Mouse (Mus musculus): ENCODE measurements around the gene Isoc2b. TPM values are rescaled to one million over a fixed set of nuclear protein-coding genes. Genes with fewer than 3 reads are reported as not detected.
A peak's percentile ranks its signal among the peaks of the same experiment; 100 is the strongest.

The Isoc2b gene
- 17.5 and 21.7 TPM in 2 replicates for polyA plus RNA-seq (2015; fragmentation: Nextera tagmentation; extraction: Ambion mirVana)

DNA sequence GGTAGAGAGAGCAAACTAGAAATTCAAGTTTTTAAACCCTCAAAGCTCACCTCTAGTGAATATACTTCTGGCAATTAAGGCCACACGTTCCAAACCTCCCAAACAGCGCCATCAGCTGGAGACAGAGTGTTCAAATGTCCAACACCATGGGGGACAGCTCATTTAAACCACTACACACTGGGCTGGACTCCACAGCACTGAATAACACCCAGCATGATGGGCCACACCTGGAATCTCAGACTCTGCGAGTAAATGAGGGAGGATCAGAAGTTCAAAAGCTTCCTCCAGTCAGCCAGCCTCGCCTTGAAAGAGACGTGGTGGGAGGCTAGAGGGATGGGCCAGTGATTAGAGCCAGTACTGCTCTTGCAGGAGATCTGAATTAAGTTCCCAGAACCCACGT is at the start of gene Isoc2b:
Gene Isoc2b, minus strand, starts transcription at position 126 of the 400 bp plus-strand sequence.
- Histone ChIP-seq H3K4me2 (replicated peaks; ENCODE audit: low read depth) (no peak within 1 kb of the TSS), H3K27ac (replicated peaks) (no peak within 1 kb of the TSS), H3K9me3 (ENCODE audit: control insufficient read depth, low read length) (no peaks in the 10 kb centered on the region), H3K36me3 (ENCODE audit: control insufficient read depth, insufficient read depth, low read length) (no peaks in the 10 kb centered on the region), H3K4me1 (replicated peaks; ENCODE audit: control insufficient read depth, insufficient read depth) (0 out of 2 replicates have a peak, but pooled peaks cover 5% of the 10 kb centered on the region), H3K27me3 (ENCODE audit: control insufficient read depth, insufficient read depth, low read length) (no peaks in the 10 kb centered on the region), H3K4me3 (ENCODE audit: low read depth, low read length) (no peak within 1 kb of the TSS), H3K9ac (ENCODE audit: low read length) (no peak within 1 kb of the TSS)
- no peak for ATAC-seq (ENCODE audit: low FRiP score, low TSS enrichment)
- no peak for DNase-seq (ENCODE audit: low spot score)
- TF ChIP-seq CTCF (IDR thresholded peaks at IDR 0.05; ENCODE audit: low read depth) (peak; percentile 36), EP300 (optimal IDR thresholded peaks at IDR 0.05) (no peak)
- WGBS, result 34% methylated on average over 6 of the region's 6 CpGs

DNA sequence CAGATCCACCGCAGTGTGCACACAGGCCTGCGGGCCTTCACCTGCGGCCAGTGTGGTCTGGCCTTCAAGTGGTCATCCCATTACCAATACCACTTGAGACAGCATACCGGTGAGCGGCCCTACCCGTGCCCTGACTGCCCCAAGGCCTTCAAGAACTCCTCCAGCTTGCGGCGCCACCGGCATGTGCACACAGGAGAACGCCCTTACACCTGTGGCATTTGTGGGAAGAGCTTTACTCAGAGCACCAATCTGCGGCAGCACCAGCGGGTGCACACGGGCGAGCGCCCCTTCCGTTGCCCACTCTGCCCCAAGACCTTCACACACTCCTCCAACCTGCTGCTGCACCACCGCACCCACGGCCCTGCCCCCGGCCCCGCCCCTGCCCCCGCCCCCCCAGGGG is 49.0 kb upstream of the Isoc2b start:
- no peak overlapping the region for H3K9ac ChIP-seq (ENCODE audit: low read length)
- H3K4me2 ChIP-seq (replicated peaks; ENCODE audit: low read depth), result no peak overlapping the region
- no peaks in the 10 kb centered on the region for H3K9me3 ChIP-seq (ENCODE audit: control insufficient read depth, low read length)
- no peak overlapping the region for H3K4me3 ChIP-seq (ENCODE audit: low read depth, low read length)
- 83% methylated on average over 21 of the region's 21 CpGs for WGBS
- no peaks in the 10 kb centered on the region for H3K27me3 ChIP-seq (ENCODE audit: control insufficient read depth, insufficient read depth, low read length)
- H3K4me1 ChIP-seq (replicated peaks; ENCODE audit: control insufficient read depth, insufficient read depth), result peaks cover 6% of the 10 kb centered on the region
- DNase-seq (ENCODE audit: low spot score), result no peak
- no peak overlapping the region for H3K27ac ChIP-seq (replicated peaks)
- H3K36me3 ChIP-seq (ENCODE audit: control insufficient read depth, insufficient read depth, low read length), result peaks cover 15% of the 10 kb centered on the region
- TF ChIP-seq CTCF (IDR thresholded peaks at IDR 0.05; ENCODE audit: low read depth) (no peak), EP300 (optimal IDR thresholded peaks at IDR 0.05) (no peak)
- ATAC-seq (ENCODE audit: low FRiP score, low TSS enrichment), result no peak

DNA sequence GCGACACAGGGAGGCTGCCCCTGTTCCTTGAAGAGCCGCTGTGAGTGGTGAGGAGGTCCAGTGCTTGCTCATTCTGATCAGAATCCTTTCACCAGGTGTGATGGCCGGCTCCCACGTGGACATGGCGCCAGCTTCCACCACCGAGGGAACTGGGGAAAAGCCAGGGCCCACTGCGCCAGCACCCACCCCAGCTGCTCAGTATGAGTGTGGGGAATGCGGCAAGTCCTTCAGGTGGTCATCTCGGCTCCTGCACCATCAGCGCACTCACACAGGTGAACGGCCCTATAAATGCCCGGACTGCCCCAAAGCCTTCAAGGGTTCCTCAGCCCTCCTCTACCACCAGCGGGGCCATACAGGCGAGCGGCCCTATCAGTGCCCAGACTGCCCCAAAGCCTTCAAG is 48.6 kb upstream of the Isoc2b start:
- Histone ChIP-seq H3K27ac (replicated peaks) (no peak overlapping the region), H3K9ac (ENCODE audit: low read length) (no peak overlapping the region), H3K27me3 (ENCODE audit: control insufficient read depth, insufficient read depth, low read length) (no peaks in the 10 kb centered on the region), H3K36me3 (ENCODE audit: control insufficient read depth, insufficient read depth, low read length) (peaks cover 15% of the 10 kb centered on the region), H3K4me2 (replicated peaks; ENCODE audit: low read depth) (no peak overlapping the region), H3K4me3 (ENCODE audit: low read depth, low read length) (no peak overlapping the region), H3K4me1 (replicated peaks; ENCODE audit: control insufficient read depth, insufficient read depth) (peaks cover 5% of the 10 kb centered on the region), H3K9me3 (ENCODE audit: control insufficient read depth, low read length) (no peaks in the 10 kb centered on the region)
- ATAC-seq (ENCODE audit: low FRiP score, low TSS enrichment) (no peak), DNase-seq (ENCODE audit: low spot score) (no peak)
- 93% methylated on average over 15 of the region's 15 CpGs for WGBS
- TF ChIP-seq EP300 (optimal IDR thresholded peaks at IDR 0.05) (no peak), CTCF (IDR thresholded peaks at IDR 0.05; ENCODE audit: low read depth) (no peak)

DNA sequence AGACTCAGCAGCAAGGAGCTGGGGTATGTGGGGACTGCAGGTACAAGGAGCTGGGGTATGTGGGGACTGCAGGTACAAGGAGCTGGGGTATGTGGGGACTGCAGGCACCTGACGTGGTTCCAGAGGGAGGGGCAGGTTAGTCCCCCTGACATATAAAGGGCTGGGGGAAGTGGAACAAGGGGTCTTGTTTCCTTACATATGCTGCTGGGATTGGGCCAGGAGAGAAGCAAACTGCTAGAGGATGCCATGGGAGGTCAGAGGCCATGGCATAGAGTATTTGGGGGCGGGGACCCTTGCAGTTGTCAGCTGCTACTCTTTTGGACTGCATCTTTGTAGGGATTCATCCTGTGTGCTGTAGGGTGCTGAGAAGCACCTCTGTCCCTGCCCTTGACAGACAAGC is 47.4 kb upstream of the Isoc2b start:
- Histone ChIP-seq H3K4me2 (replicated peaks; ENCODE audit: low read depth) (no peak overlapping the region), H3K27me3 (ENCODE audit: control insufficient read depth, insufficient read depth, low read length) (no peaks in the 10 kb centered on the region), H3K36me3 (ENCODE audit: control insufficient read depth, insufficient read depth, low read length) (peaks cover 15% of the 10 kb centered on the region), H3K4me1 (replicated peaks; ENCODE audit: control insufficient read depth, insufficient read depth) (no peaks in the 10 kb centered on the region; the same call in 1 of the 2 replicates), H3K9ac (ENCODE audit: low read length) (no peak overlapping the region), H3K9me3 (ENCODE audit: control insufficient read depth, low read length) (no peaks in the 10 kb centered on the region), H3K4me3 (ENCODE audit: low read depth, low read length) (no peak overlapping the region), H3K27ac (replicated peaks) (no peak overlapping the region)
- TF ChIP-seq EP300 (optimal IDR thresholded peaks at IDR 0.05), result no peak
- no peak for TF ChIP-seq CTCF (IDR thresholded peaks at IDR 0.05; ENCODE audit: low read depth)
- ATAC-seq (ENCODE audit: low FRiP score, low TSS enrichment) (no peak), DNase-seq (ENCODE audit: low spot score) (no peak)
- 89% methylated on average over 2 of the region's 2 CpGs for WGBS

DNA sequence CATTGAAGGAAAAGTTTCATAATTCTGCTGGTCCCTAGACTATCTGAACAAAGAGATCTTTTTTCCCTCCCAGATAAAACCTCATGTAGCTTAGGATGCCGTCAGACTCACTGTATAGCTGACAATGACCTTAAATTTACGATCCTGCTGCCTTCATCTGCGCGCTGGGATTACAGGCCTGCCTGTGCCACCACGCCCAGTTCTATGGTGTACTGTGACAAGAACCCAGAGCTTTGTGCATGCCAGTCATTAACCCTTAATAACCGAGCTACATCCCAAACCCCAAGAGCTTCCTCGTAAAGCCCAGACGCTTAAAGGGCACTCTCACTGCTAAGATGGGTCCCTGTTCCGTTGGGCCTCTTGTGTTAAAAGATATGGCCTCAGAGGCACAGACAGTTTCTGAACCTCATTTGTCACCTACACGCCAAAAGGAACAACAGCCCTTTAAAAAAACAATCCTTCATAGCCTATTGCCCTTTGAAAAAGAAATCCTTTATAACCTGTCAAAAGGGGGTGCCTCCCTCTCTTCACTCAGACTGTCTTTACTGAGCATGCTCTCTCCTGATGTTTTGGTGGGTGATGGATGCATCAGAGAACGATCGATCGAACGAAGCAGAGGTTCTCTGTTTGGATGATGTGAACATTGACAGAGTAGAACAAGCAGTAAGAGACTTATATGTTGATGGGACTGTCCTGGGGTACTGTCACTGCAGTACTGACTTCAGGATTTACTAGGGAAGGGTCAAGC is 45.8 kb upstream of the Isoc2b start:
- Histone ChIP-seq H3K36me3 (ENCODE audit: control insufficient read depth, insufficient read depth, low read length) (peaks cover 14% of the 10 kb centered on the region), H3K9me3 (ENCODE audit: control insufficient read depth, low read length) (no peaks in the 10 kb centered on the region), H3K4me2 (replicated peaks; ENCODE audit: low read depth) (peak overlapping the region; percentile 70), H3K27ac (replicated peaks) (peak overlapping the region; percentile 98), H3K9ac (ENCODE audit: low read length) (peak overlapping the region; percentile 86), H3K4me1 (replicated peaks; ENCODE audit: control insufficient read depth, insufficient read depth) (no peaks in the 10 kb centered on the region; the same call in 1 of the 2 replicates), H3K27me3 (ENCODE audit: control insufficient read depth, insufficient read depth, low read length) (no peaks in the 10 kb centered on the region), H3K4me3 (ENCODE audit: low read depth, low read length) (peak overlapping the region; percentile 72)
- no peak for DNase-seq (ENCODE audit: low spot score)
- ATAC-seq (ENCODE audit: low FRiP score, low TSS enrichment), result peak; percentile 50; the same call in 1 of the 2 replicates
- WGBS, result 8% methylated on average over 14 of the region's 14 CpGs
- TF ChIP-seq CTCF (IDR thresholded peaks at IDR 0.05; ENCODE audit: low read depth) (no peak), EP300 (optimal IDR thresholded peaks at IDR 0.05) (no peak)

DNA sequence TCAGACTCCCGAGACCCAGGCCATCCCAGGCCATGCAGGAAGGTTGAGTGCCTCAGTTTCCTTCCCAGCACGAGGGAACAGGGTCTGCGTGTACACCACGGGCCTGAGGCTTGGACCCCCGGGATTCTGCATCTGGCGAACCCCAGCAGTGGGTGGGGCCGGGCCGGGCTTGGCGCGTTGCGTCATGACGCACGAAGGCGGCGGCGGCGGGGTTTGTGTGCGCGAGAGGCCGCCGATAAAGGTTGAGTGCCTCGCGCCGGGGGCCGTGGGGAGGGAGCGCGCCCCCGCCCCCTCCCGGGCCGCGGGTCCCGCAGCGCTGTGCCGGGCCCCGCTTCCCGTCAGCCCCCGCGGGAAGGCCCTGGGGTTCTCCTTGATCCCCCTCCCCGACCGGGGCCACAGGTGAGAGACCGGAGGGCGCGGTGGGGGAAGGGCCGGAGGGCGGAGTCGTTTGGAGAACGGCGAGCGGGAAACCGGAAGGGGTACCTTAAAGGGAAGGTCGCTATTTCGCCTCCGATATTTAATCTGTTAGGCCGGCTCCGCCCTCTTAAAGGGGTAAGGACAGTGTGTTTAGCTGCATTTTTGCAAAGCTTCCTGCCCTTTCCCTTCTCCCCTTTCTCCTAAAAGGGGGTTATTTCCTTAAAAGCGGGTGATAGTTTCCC is 45.1 kb upstream of the Isoc2b start, which contains the start of gene Zfp628:
Gene Zfp628, plus strand, starts transcription at position 211 of the 659 bp plus-strand sequence.
- Histone ChIP-seq H3K4me2 (replicated peaks; ENCODE audit: low read depth) (peak within 1 kb of the TSS; percentile 70), H3K36me3 (ENCODE audit: control insufficient read depth, insufficient read depth, low read length) (peaks cover 8% of the 10 kb centered on the region), H3K27ac (replicated peaks) (peak within 1 kb of the TSS; percentile 98), H3K9me3 (ENCODE audit: control insufficient read depth, low read length) (no peaks in the 10 kb centered on the region), H3K4me1 (replicated peaks; ENCODE audit: control insufficient read depth, insufficient read depth) (no peaks in the 10 kb centered on the region; the same call in 1 of the 2 replicates), H3K9ac (ENCODE audit: low read length) (peak within 1 kb of the TSS; percentile 86), H3K27me3 (ENCODE audit: control insufficient read depth, insufficient read depth, low read length) (no peaks in the 10 kb centered on the region), H3K4me3 (ENCODE audit: low read depth, low read length) (peak within 1 kb of the TSS; percentile 72)
- no peak for TF ChIP-seq CTCF (IDR thresholded peaks at IDR 0.05; ENCODE audit: low read depth)
- no peak for TF ChIP-seq EP300 (optimal IDR thresholded peaks at IDR 0.05)
- DNase-seq (ENCODE audit: low spot score) (peak; percentile 94), ATAC-seq (ENCODE audit: low FRiP score, low TSS enrichment) (peak; percentile 90)
- under 1% methylated on average over 40 of the region's 56 CpGs for WGBS

Measured in stomach, postnatal 0 days (tissue).